Mouse (Mus musculus) heart, embryonic 11.5 days (tissue): ENCODE measurements around the gene Gpc3. TPM values are rescaled to one million over a fixed set of nuclear protein-coding genes. Genes with fewer than 3 reads are reported as not detected.
A peak's percentile ranks its signal among the peaks of the same experiment; 100 is the strongest.

Experiments used
- ATAC-seq: fragments of 200-750 bp; cut with Nextera tagmentation; replicated peaks from 2 replicates; pipeline ENCODE4 v1.8.0; 2017; ENCODE audit warnings: moderate library complexity; ENCODE audit not compliant: insufficient number of reproducible peaks, low FRiP score, low TSS enrichment
- H3K27ac ChIP-seq: fragments of 300-500 bp; sonication (generic); 2 replicates; pipeline ENCODE4 v1.5.1; 2014; ENCODE audit warnings: mild to moderate bottlenecking, low read depth, low read length
- H3K27me3 ChIP-seq: fragments of 300-500 bp; sonication (generic); 2 replicates; pipeline ENCODE4 v1.6.1; 2014; ENCODE audit warnings: mild to moderate bottlenecking, low read length, mixed read lengths; ENCODE audit not compliant: control insufficient read depth, insufficient read depth
- H3K36me3 ChIP-seq: fragments of 300-500 bp; sonication (generic); 2 replicates; pipeline ENCODE4 v1.6.1; 2014; ENCODE audit warnings: mild to moderate bottlenecking, low read length, moderate library complexity, mixed read lengths; ENCODE audit not compliant: control insufficient read depth, insufficient read depth
- H3K4me1 ChIP-seq: fragments of 300-500 bp; sonication (generic); 2 replicates; pipeline ENCODE4 v1.6.1; 2014; ENCODE audit warnings: low read length; ENCODE audit not compliant: control insufficient read depth, insufficient read depth
- H3K4me2 ChIP-seq: fragments of 300-500 bp; sonication (generic); 2 replicates; pipeline ENCODE4 v1.6.1; 2014; ENCODE audit warnings: mild to moderate bottlenecking, moderate library complexity
- H3K4me3 ChIP-seq: fragments of 300-500 bp; sonication (generic); 2 replicates; pipeline ENCODE4 v1.5.1; 2014; ENCODE audit warnings: low read depth, low read length
- H3K9ac ChIP-seq: fragments of 300-500 bp; sonication (generic); 2 replicates; pipeline ENCODE4 v1.6.1; 2014; ENCODE audit warnings: mild to moderate bottlenecking, low read depth, low read length, moderate library complexity
- H3K9me3 ChIP-seq: fragments of 300-500 bp; sonication (generic); replicated peaks from 2 replicates; pipeline ENCODE4 v1.6.1; 2016; ENCODE audit warnings: low read length; ENCODE audit not compliant: control insufficient read depth
- WGBS: fragments of 180-500 bp; shearing (Covaris S2); extraction: QIAGEN DNeasy Blood & Tissue Kit; methylation state at CpG from one replicate; pipeline ENCODE4 v1.1.7; 2014; ENCODE audit not compliant: insufficient replicate concordance; 5-methylcytosine and 5-hydroxymethylcytosine counted together
- polyA plus RNA-seq: library from polyadenylated mRNA; unstranded; fragments of >200 nt; fragmentation: Nextera tagmentation; extraction: Ambion mirVana; gene quantifications from 2 replicates; pipeline ENCODE4 v1.2.1, GENCODE M21; 2014

Gene Gpc3
- polyA plus RNA-seq, 1 experiment from 2014 or later = 600 TPM

GRCm38 (mm10) chrX:52633976-52634375, 20.2 kb upstream of the Gpc3 start:
- no peak overlapping the region for H3K27ac ChIP-seq
- no peak overlapping the region for H3K9ac ChIP-seq
- H3K9me3 ChIP-seq = no peaks in the 10 kb centered on the region
- no peak overlapping the region for H3K4me2 ChIP-seq
- no peaks in the 10 kb centered on the region for H3K36me3 ChIP-seq
- H3K4me3 ChIP-seq = no peak overlapping the region
- no peak for ATAC-seq
- H3K4me1 ChIP-seq = peaks cover 7% of the 10 kb centered on the region
- H3K27me3 ChIP-seq = no peaks in the 10 kb centered on the region
- WGBS = 72% methylated on average over 6 of the region's 6 CpGs

GRCm38 (mm10) chrX:52632688-52633324, 19.1 kb upstream of the Gpc3 start:
- Histone ChIP-seq H3K27ac (no peak overlapping the region), H3K4me2 (peak overlapping the region; percentile 22), H3K9ac (no peak overlapping the region), H3K36me3 (no peaks in the 10 kb centered on the region), H3K9me3 (no peaks in the 10 kb centered on the region), H3K27me3 (no peaks in the 10 kb centered on the region), H3K4me1 (peaks cover 7% of the 10 kb centered on the region), H3K4me3 (no peak overlapping the region)
- ATAC-seq = no peak
- WGBS = 25% methylated on average over 7 of the region's 7 CpGs

- 53% methylated on average over 6 of the region's 6 CpGs for WGBS
Measured at GRCm38 (mm10) chrX:52626963-52627716, 13.4 kb upstream of the Gpc3 start.

GRCm38 (mm10) chrX:52617813-52618212, 4.1 kb upstream of the Gpc3 start:
- no peaks in the 10 kb centered on the region for H3K36me3 ChIP-seq
- no peaks in the 10 kb centered on the region for H3K9me3 ChIP-seq
- ATAC-seq = no peak
- no peaks in the 10 kb centered on the region for H3K27me3 ChIP-seq
- H3K4me1 ChIP-seq = peaks cover 4% of the 10 kb centered on the region; the same call in 1 of the 2 replicates
- 0 out of 2 replicates have a peak overlapping the region, but pooled peaks have one; percentile 50 for H3K27ac ChIP-seq
- no peak overlapping the region for H3K4me2 ChIP-seq
- WGBS = 35% methylated on average over 3 of the region's 3 CpGs
- H3K4me3 ChIP-seq = no peak overlapping the region
- no peak overlapping the region for H3K9ac ChIP-seq

More at GRCm38 (mm10) chrX:52626963-52627716, 13.4 kb upstream of the Gpc3 start:
- no peak overlapping the region for H3K4me3 ChIP-seq
- peak overlapping the region; percentile 66 for H3K27ac ChIP-seq
- no peak for ATAC-seq
- H3K9me3 ChIP-seq = no peaks in the 10 kb centered on the region
- H3K4me1 ChIP-seq = peaks cover 4% of the 10 kb centered on the region; the same call in 1 of the 2 replicates
- no peak overlapping the region for H3K4me2 ChIP-seq
- H3K27me3 ChIP-seq = no peaks in the 10 kb centered on the region
- no peaks in the 10 kb centered on the region for H3K36me3 ChIP-seq
- no peak overlapping the region for H3K9ac ChIP-seq

- Histone ChIP-seq H3K4me1 (peaks cover 4% of the 10 kb centered on the region; the same call in 1 of the 2 replicates), H3K27ac (no peak overlapping the region), H3K36me3 (no peaks in the 10 kb centered on the region), H3K9me3 (no peaks in the 10 kb centered on the region), H3K9ac (no peak overlapping the region), H3K4me2 (no peak overlapping the region), H3K4me3 (no peak overlapping the region), H3K27me3 (no peaks in the 10 kb centered on the region)
- no peak for ATAC-seq
- 73% methylated on average over 5 of the region's 5 CpGs for WGBS
Measured at GRCm38 (mm10) chrX:52616152-52616551, 2.4 kb upstream of the Gpc3 start.

- WGBS = 12% methylated on average over 16 of the region's 23 CpGs
- H3K27me3 ChIP-seq = no peaks in the 10 kb centered on the region
- peak overlapping the region; percentile 53 for H3K4me3 ChIP-seq
- no peaks in the 10 kb centered on the region for H3K9me3 ChIP-seq
- peak overlapping the region; percentile 79; the same call in 1 of the 2 replicates for H3K27ac ChIP-seq
- peak; percentile 84 for ATAC-seq
- H3K9ac ChIP-seq = peak overlapping the region; percentile 66; the same call in 1 of the 2 replicates
- H3K4me1 ChIP-seq = peaks cover 4% of the 10 kb centered on the region; the same call in 1 of the 2 replicates
- H3K36me3 ChIP-seq = no peaks in the 10 kb centered on the region
- H3K4me2 ChIP-seq = peak overlapping the region; percentile 64
Measured at GRCm38 (mm10) chrX:52614031-52614381, 256 bp upstream of the Gpc3 start.

GRCm38 (mm10) chrX:52612806-52613205, 944 bp downstream of the Gpc3 start:
- peak overlapping the region; percentile 79 for H3K27ac ChIP-seq
- H3K4me3 ChIP-seq = peak overlapping the region; percentile 53
- peak overlapping the region; percentile 66 for H3K9ac ChIP-seq
- H3K4me2 ChIP-seq = peak overlapping the region; percentile 64
- H3K4me1 ChIP-seq = peaks cover 2% of the 10 kb centered on the region; the same call in 1 of the 2 replicates
- WGBS = 17% methylated on average over 12 of the region's 12 CpGs
- ATAC-seq = no peak
- H3K27me3 ChIP-seq = no peaks in the 10 kb centered on the region
- no peaks in the 10 kb centered on the region for H3K36me3 ChIP-seq
- no peaks in the 10 kb centered on the region for H3K9me3 ChIP-seq

- Histone ChIP-seq H3K27me3 (no peaks in the 10 kb centered on the region), H3K36me3 (no peaks in the 10 kb centered on the region), H3K4me1 (no peaks in the 10 kb centered on the region; the same call in 1 of the 2 replicates), H3K27ac (peak overlapping the region; percentile 79; the same call in 1 of the 2 replicates), H3K4me3 (peak overlapping the region; percentile 53), H3K4me2 (peak overlapping the region; percentile 64), H3K9me3 (no peaks in the 10 kb centered on the region), H3K9ac (peak overlapping the region; percentile 66)
- WGBS = 23% methylated on average over 28 of the region's 28 CpGs
- no peak for ATAC-seq
Measured at GRCm38 (mm10) chrX:52611987-52612670, 1.6 kb downstream of the Gpc3 start.
